Mouse (Mus musculus) cerebellum, adult 18-20 months (tissue): ENCODE results near the gene Vcp.
"Not testable (repeated sequence)": the region's sequence is repeated elsewhere in the genome, so short reads cannot be mapped to it uniquely, and the experiment has no call there.

Experiments
- DNase-seq, 2 experiments: peaks; one replicate each; pipeline ENCODE4 v3.0.0; 2021

Vcp gene

DNA sequence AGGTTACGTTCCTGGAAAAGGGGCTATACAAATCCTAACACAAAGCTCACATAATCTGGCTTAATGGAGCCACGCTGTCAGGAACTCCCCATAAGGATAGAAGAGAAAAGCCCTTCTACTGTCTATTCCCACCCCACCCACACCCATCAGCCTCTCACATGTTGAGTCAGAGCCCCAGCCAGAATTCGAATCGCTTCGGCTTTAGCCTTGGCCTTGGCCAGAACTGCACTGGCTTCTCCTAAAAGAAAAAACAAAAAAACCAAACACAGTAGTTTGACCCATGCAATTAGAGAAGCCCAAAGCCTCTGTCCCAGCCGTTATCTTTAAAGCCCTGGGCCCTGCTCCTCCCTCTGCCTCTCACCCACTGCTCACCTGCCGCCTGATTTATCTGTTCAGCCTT lies 28.8 kb upstream of the Vcp start:
- DNase-seq, result no peak

DNA sequence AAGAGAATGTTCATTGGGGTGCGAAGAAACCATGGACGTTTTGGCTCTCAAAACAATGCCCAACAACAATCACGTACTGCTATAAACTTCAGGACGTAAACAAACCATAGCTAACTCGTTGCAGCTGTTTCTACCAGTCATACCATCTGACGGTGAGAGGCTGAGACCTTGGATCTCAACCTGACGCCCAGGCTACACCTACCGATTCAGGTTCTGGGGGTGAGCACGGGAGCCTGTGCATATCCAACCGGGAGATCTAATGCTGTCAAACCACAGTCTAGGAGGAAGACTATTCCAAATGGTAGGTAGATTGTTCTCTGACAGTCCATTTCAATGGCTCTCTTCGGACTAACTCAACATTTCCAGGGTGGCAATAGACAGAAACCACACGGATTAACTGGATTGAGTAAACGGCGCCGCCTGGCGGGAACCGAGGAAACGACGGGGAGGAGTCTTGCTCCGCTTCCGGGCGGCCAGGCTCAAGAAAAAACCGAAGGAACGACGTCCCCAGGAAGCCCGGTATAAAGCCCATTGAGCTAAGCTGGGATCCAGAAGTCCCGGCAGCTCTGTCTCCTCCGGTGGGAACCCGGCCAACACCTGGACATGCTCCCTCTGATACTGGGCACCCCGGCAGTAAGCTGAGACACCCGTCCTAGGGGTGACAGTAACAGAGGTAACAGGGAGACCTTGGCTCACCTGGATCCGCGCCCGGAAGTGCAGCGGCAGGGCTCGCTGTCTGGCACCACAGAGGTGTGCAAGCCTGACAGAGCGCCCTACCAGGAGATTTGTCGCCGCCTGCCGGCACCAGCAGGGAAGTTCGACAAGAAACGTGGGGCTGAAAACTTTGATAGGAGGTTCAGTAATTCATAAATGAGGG lies 25.0 kb upstream of the Vcp start, which contains the start of gene Pigo:
Gene Pigo (minus strand): TSS at position 736 of the 877 bp plus-strand sequence.
- peak; percentile 95 to 98 for DNase-seq

DNA sequence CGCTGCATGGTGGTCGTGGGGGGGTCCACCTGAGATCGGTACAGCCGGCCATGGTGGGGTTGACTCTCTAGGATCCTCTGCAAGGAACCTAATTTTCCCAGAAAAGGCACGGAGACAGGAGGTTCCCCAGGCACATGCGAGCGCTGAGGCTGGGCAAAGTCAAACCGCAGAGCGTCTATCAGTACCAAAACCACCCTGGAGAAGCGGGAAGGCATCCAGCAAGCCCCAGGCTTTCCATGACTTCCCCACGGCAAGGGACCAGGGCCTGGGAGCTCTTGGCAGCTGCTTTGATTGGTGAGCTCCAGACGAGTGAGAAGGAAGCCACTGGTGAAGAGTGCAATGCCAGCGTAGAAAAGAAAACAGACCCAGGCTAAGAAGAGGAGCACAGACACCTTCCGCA lies 24.4 kb upstream of the Vcp start:
- DNase-seq, result no peak

DNA sequence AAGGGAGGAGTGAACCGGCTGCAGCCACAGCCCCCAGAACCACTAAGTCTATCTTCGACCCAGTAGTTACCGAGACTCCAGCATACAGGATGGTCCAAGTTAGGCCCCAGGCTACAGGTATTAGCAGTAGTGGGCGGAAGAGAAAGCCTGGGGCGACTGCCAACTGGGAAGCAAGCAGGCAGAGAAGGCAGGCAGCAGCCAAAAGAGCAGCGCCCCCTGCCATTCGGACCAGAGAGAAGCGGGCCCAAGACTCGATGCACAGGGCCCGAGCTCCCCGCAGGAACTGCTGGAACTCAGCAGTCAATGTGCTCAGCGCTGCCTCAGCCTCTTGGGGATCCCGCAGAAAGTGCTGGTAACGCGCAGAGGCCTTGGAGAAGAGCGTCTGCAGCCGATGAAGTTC lies 21.0 kb upstream of the Vcp start:
- peak in 1 of 2 experiments; percentile 44 for DNase-seq

DNA sequence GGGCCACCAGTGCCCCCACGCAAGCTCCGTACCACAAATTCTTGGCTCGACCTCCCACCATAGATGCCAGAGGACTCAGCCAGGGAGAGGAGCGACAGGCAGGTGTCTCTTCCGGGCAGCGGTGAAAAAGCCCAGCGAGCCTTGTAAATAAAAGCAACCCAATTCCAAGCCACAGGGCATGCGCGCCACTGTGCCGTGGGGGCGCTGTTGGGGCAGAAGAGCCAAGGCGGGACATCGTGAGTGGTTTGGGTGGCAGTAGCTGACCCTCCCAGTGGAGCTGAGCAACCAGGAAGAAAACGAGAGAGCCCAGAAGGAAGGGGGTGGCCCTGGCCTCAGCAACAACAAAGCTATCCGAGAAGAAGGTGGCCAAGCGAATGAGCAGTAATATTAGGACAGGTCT lies 20.6 kb upstream of the Vcp start:
- no peak for DNase-seq

DNA sequence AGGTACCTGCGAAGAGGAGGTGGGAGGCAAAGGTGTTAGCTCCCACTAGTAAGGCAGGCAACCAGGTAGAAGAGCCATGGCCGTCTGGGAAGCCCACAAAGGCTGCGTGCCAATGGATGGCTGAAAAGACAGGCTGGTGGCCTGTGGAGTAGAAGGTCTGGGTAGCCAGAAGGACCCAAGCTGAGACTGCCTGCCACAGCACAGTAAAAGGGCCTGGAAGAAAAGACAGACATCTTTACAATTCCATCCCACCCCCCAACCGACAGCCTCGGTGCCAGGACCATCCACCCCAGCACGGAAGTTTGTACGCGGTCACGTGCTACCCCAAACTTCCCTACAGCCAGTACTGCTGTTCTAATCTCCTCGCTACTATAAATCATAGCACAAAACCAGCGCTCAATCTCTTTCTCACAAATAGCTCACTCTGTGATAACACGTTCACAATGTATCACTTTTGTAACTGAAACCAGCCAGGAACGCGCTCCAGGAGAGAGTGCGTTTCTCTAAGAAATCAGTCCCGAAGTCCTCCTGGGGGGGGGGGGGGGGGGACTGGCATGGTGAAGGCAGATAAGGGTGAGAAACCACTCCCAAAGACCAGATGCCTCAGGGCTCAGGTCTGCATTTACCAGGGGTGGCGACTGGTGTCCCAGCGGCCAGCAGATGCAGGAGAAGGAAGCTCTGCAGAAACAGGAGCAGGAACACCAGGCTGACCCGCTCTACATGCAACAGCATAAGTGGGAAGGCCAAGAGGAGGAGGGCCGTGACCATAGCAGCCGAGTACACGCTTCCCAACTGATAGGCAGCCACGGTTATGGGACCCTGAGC lies 19.5 kb upstream of the Vcp start:
- no peak for DNase-seq

DNA sequence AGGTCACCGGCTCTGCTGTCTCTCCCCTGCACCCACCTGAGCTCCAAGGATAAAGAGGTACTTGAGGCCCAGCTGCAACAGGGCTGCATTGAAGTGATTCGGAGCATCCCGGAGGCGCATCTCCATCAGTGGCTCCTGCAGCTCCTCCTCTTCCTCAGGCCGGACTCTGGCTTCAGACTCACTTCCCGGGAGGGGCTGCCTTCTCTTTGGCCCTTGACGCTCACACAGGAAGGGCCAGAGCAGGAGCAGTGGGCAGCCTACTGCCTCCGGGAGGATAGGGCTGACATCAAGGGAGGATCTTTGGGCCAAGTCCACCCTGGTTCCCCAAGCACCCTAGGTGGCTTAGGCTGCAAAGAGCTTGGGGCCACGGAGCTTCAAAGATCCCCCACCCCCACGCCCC lies 18.9 kb upstream of the Vcp start:
- DNase-seq, result no peak

DNA sequence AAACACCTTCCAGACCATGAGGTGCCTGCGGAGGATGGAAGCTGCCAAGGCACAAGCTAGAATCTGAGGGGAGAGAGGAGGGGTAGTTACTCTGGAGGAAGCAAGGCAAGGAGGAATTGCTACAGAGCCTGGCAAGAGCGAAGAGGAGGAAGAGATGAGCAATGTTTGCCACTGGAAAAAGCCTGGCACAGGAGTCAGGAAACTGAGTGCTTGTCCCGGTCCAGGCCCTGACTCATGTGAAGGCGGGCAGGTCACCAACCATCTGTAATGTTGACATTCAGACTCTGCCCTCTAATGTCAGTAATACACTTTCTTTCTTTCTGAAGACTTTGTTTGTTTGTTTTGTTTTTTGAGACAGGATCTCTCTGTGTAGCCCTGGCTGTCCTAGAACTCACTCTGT lies 17.8 kb upstream of the Vcp start:
- no peak for DNase-seq

DNA sequence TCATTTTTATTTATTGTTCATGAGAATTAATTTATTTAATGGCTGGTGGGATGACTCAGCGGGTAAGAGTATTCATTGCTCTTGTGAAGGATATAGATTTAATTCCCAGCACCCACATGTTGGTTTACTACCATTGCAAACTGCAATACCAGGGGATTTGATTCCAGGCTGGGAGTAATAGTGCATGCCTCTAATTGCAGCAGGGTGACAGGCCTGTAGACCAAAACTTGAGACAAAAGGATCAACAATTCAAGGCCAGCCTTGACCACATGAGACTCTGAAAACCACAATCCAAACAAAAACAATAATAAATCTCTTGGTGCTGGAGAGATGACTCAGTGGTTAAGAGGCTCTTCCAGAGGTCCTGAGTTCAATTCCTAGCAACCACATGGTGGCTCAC lies 11.8 kb upstream of the Vcp start:
- DNase-seq, result no peak

DNA sequence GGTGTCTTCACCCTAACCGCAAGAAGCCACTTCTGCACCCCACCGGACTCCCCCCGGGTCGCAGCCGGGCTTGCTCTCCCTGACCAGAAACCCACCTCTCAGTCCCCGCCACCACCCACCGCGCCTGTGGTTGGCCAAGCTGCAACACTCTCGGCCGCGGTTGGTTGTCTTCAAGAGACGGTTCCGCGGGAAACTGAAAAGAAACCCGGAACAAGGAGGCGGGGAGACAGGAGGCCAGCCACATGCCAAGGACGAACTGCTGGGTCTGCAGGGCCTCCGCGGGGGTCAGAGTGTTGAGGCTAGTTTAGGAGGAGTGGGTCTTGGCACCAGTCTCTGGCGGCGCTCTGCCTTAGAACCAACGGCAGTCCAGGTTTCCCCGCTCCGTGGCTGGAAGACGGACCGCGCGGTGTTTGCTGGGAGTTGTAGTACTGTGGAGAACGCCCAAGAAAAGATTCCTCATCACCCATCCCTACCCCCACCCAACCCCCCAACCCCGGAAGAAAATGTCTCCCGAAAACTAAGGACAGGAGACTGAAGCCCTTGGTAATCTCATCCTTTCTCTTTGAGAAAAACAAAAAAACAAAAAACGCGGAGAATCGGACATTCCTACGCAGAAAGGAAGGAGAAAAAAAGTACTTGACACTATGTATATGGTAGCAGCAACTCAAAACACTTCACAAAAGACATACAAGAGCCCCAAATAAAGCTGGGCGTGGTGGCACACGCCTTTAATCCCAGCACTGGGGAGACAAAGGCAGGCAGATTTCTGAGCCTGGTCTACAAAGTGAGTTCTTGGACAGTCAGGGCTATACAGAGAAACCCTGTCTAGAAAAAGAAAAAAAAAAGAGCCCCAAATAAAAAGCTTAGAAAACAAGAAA lies 10.1 kb upstream of the Vcp start, which contains the start of gene Fancg:
Gene Fancg (minus strand): TSS at position 346 of the 878 bp plus-strand sequence.
- peak; percentile 85 to 86 for DNase-seq

DNA sequence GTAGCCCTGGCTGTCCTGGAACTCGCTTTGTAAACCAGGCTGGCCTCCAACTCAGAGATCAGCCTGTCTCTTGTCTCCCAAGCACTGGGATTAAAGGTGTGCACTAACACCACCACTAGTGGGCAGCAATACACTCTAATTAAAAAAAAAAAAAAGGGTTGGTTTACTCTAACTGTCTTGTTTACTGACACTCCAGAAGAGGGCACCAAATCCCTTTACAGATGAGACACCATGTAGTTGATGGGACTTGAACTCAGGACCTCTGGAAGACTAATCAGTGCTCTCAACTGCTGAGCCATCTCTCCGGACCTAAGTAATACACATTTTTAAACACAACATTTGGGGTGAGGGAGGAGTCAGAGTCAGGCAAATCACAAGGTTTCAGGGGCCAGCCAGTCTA lies 5.5 kb upstream of the Vcp start:
- DNase-seq, result peak in 1 of 2 experiments; percentile 37

DNA sequence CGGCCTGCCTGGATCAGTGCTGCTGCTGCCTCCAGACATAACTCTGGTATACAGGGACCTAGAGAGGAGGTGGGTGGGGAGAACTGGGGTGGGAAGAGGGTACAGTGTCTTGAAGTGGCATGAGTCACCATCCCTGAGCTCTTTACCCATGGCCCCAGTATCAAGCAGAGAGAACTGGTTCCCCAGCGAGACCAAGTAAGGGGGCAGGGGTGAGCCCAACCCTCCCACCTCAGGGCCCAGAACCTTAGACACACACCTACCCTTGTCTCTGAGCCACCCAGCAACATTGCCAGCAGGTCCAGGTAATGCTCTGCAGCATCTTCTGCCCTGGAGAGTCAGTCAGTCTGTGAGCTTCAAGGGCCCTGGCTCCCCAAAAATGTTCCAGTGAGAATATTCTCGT lies 4.6 kb upstream of the Vcp start:
- DNase-seq, result no peak

DNA sequence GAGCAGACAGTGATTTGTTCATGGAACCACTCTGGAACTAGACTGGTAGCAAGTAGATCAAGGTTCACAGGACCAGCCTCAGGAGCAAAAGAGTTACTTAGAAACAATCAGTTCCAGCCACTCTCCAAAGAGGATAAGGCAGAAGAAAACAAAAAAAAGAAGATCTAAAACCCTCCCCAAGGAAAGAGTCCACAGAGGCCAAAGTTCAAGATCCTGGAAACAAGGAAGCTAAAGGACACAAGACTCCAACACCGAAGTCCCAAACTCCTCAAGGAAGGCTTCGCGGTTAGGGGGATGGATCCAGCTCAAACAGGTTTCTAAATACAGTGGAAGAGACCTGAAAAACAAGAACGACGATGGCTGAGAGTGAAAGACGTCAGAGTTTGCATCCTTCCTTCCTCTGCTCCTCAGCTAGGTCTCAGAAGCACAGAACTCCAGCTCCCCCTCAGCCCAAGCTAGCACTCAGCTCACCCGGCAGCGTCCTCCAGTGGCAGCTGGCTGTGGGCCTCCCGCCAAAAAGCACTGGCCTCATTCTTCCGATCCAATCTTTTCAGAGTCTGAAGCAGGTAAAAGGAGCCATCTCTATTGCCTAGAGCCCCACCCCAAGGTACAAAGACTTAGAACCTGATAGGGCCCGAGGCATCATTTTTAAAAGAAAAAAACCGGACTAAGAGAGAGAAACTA lies 2.6 kb upstream of the Vcp start:
- DNase-seq, result no peak

DNA sequence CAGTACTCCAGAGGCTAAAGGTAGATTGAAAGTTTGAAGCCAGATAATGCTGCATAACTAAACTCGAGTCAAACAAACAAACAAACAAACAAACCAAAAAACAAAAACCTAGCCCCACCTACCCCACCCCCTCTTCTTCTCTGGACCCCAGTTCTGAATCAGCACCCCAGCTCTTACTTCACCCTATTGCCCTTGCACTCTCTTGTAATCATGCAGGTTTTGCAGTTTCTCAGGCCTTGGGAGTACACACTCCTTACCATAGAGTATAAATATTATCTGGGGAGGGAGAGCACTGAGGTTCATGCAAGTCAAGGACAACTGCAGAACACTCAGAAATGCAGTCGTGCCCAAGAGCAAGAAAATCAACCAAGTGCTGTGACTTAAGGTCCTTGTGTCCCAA lies 965 bp upstream of the Vcp start:
- no peak for DNase-seq

DNA sequence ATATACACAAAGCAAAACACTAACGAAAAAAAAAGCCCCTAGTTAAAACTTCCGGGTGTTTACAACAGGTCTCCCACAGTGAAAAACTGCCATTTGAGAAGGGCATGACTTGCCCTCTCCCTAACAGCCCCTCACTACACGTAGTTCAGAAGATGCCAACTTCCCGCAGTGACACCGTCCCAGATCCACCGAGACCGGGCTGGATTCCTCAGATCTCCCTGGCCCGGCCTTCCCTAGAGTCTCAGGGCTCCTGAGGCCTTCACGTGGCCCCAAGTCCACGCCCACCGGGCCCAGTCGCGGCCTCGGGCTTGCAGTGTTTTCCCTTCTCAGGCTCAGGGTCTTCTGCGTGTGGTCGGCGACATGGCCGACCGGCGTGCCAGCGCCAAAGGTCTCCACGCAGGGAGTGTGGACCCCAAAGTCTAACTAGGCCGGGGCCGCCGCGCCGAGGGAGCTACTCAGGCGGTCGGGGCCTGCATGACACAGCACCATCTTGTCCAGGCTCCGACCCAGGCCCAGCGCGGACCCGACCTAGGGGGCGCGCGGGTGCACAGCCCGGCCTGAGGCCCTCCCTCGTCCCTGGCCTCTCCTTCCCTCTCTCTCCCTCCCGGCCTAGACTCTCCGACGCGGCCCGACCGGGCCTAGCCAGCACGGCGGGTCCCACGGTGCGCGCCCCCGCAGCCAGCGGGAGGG lies 711 bp downstream of the Vcp start:
- peak; percentile 68 to 78 for DNase-seq

DNA sequence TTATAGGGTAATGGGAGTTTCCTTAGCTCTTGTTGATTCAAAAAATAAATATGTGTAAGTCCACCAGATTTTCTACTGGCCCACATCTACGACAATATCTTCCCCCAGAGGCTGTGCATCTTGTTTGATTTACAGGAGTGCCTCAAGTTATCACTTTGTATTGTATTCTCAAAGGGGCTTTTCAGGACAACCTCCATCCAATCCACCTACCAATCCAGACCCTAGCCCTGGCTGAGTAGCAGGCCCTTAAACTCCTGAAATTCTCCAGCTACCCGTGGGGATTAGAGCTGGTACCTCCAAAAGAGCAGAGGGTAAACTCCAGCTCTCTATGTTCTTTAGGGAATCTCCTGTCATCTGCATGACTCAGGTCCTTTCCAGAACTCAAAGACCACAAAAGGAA lies 2.3 kb downstream of the Vcp start:
- no peak for DNase-seq

DNA sequence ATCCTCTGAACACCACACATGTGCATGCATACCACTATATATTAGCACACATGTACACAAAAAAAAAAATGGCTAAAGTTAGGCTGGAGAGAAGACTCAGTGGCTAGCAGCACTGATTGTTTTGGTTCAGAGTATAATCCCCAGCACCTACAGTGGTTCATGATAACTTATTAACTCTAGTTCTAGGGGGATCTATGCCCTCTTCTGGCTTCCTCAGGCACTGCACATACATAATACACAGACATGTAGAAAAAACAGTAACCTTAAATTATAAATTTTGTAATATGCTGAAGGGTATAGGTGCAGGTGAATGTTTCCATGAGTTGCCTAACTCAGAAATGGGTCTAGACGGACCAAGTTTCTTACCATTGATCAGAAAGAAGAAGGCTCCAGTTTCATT lies 12.0 kb downstream of the Vcp start:
- no peak for DNase-seq

DNA sequence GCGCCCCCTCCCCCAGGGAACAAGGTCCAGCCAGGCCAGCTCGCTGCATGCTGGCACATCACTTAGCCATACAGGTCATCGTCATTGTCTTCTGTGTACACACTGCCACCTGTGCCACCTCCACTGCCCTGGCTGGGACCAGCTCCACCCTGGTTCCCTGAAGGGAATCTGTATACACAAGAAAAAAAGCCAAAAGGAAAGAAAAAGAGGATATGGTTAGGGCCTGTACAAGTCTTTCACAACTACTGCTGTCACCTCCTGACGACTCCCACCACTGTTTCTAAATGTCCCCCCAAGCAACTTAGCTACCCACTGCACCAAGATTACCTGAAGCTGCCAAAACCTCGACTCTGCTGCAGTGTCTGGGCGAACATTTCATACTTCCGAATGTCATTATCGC lies 19.8 kb downstream of the Vcp start:
- DNase-seq, result not testable (repeated sequence)

DNA sequence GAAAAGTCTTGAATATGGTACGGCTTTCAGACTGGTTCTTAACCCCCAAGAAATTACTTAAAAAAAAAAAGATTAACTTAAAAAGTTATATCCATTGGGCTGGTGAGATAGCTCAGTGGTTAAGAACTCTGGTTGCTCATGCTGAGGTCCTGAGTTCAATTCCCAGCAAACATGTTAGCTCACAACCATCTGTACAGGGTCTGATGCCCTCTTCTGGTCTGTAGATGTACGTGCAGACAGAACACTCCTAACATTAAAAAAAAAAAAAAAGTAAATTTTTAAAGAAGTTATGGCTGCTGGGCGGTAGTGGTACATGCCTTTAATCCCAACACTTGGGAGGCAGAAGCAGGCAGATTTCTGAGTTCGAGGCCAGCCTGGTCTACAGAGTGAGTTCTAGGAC lies 22.2 kb downstream of the Vcp start:
- DNase-seq, result no peak

DNA sequence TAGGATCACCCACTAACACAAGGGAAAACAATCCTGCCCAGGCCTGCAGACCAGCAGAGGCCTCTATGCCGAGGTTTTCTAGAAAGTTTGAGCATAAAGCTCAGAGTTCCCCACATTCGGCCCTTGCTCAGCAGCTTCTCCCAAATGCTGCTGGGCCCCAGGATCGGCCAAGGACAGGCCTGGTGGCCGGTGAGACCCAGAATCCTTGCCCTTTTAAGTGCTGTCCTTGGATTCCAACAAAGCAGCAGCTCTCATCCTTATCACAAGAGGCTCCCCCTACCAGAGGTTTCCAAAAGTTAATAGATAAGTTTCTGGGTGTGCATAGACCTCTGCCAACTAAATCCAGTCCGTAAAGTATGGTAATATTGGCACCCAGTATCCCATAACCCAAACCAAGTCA lies 26.4 kb downstream of the Vcp start:
- DNase-seq, result no peak

DNA sequence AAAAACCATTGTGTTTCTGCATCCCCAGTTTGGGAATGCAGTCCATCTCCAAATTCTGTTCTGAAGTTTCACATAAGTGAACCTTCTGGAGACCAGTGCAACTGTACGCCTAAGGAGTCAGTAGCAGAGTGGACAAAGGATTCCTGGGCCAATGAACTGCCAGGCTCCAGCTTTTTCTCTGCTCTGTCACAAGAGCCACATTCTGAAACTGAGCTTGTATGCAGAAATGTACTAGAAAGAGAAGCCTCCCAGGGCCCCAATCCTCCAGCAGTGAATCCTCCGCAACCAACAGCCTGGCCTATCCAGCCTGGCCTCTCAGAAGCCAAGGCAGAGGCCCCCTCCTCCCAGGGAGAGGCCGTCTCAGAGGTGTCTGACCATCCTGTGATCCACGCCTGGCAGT lies 27.4 kb downstream of the Vcp start:
- no peak for DNase-seq

DNA sequence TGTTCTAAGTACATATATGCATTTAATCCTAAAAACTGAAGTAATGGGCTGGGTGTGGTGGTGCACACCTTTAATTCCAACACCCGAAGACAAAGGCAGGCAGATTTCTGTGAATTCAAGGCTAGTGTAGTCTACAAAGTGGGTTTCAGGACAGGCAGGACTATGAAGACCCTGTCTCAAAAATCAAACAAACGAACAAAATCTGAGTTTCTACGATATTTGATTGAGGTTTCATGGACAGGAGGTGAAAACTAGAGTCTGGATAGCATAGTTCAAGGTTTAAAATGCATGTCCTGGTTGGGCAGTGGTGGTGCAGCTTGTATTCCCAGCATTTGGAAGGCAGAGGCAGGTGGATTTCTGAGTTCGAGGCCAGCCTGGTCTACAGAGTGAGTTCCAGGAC lies 31.0 kb downstream of the Vcp start, which contains the start of gene 1700022I11Rik:
Gene 1700022I11Rik (plus strand): TSS at position 301 of the 400 bp plus-strand sequence.
- no peak for DNase-seq
